Mouse (Mus musculus) NIH3T3 (cell line): ENCODE results near the gene Gm11634.

ENCODE experiments used
- DNase-seq: peaks from one replicate; pipeline ENCODE4 v3.0.0-alpha.2; 2012; ENCODE audit warnings: low read depth

Gene Gm11634

GRCm38 (mm10) chr11:101562391-101562790, 36.7 kb downstream of the Gm11634 start:
- peak; percentile 84 for DNase-seq

GRCm38 (mm10) chr11:101556954-101557353, 42.1 kb downstream of the Gm11634 start:
- DNase-seq, result no peak

- DNase-seq, result no peak
Observed at GRCm38 (mm10) chr11:101556541-101556940, 42.5 kb downstream of the Gm11634 start.

GRCm38 (mm10) chr11:101553354-101553930, 45.6 kb downstream of the Gm11634 start:
- DNase-seq, result peak; percentile 66

- peak; percentile 98 for DNase-seq
Observed at GRCm38 (mm10) chr11:101552476-101553300, 46.4 kb downstream of the Gm11634 start.

- DNase-seq, result peak; percentile 98
Observed at GRCm38 (mm10) chr11:101551751-101552475, 47.1 kb downstream of the Gm11634 start, which contains the start of the genes Brca1 and Nbr1. Gene Brca1, minus strand, starts transcription at chr11:101551955. Gene Nbr1, plus strand, starts transcription at chr11:101552149.

- DNase-seq, result no peak
Observed at GRCm38 (mm10) chr11:101548526-101548925, 50.5 kb downstream of the Gm11634 start.

GRCm38 (mm10) chr11:101544132-101544531, 54.9 kb downstream of the Gm11634 start:
- no peak for DNase-seq
